Mouse (Mus musculus): ENCODE measurements around the gene Tmsb15b1. TPM values are rescaled to one million over a fixed set of nuclear protein-coding genes. Genes with fewer than 3 reads are reported as not detected.

The Tmsb15b1 gene
- 10.3 TPM for polyA plus RNA-seq (2014; fragmentation: Illumina TruSeq; extraction: RNeasy Lipid Tissue Mini Kit (QIAGEN cat#74804); ENCODE audit: low read depth, low replicate concordance)

GRCm38 (mm10) chrX:136976424-136977084 is at the start of gene Tmsb15b1, which contains the start of gene Tmsb15l:
Tmsb15b1 (minus strand) TSS chrX:136976874.
Tmsb15l (minus strand) TSS chrX:136976869.

GRCm38 (mm10) chrX:136992978-136993547 is 16.4 kb upstream of the Tmsb15b1 start, which contains the start of gene Zcchc18:
Zcchc18 (plus strand) TSS chrX:136993155.

GRCm38 (mm10) chrX:136975397-136975796 is 1.3 kb downstream of the Tmsb15b1 start, which contains the start of gene Tmsb15b2:
Tmsb15b2 (minus strand) TSS chrX:136975497.

GRCm38 (mm10) chrX:136927031-136927430 is 49.6 kb downstream of the Tmsb15b1 start, which contains the start of gene H2bfm:
H2bfm (plus strand) TSS chrX:136927325.

Other genes starting within 250 kb of the Tmsb15b1 start
- 519 TPM for gene Morf4l2, start 233.2 kb downstream of the Tmsb15b1 start, polyA plus RNA-seq (2014; fragmentation: Illumina TruSeq; extraction: RNeasy Lipid Tissue Mini Kit (QIAGEN cat#74804); ENCODE audit: low read depth, low replicate concordance)
- not detected for gene Glra4, start 196.7 kb downstream of the Tmsb15b1 start, polyA plus RNA-seq (2014; fragmentation: Illumina TruSeq; extraction: RNeasy Lipid Tissue Mini Kit (QIAGEN cat#74804); ENCODE audit: low read depth, low replicate concordance)
- 12.1 TPM for gene Plp1, start 154.2 kb downstream of the Tmsb15b1 start, polyA plus RNA-seq (2014; fragmentation: Illumina TruSeq; extraction: RNeasy Lipid Tissue Mini Kit (QIAGEN cat#74804); ENCODE audit: low read depth, low replicate concordance)
- gene Rab9b, start 108.1 kb downstream of the Tmsb15b1 start, polyA plus RNA-seq (2014; fragmentation: Illumina TruSeq; extraction: RNeasy Lipid Tissue Mini Kit (QIAGEN cat#74804); ENCODE audit: low read depth, low replicate concordance), result 0.79 TPM
- not detected for gene H2bfm, start 49.5 kb downstream of the Tmsb15b1 start, polyA plus RNA-seq (2014; fragmentation: Illumina TruSeq; extraction: RNeasy Lipid Tissue Mini Kit (QIAGEN cat#74804); ENCODE audit: low read depth, low replicate concordance)
- 89.5 TPM for gene Tmsb15b2, start 1.4 kb downstream of the Tmsb15b1 start, polyA plus RNA-seq (2014; fragmentation: Illumina TruSeq; extraction: RNeasy Lipid Tissue Mini Kit (QIAGEN cat#74804); ENCODE audit: low read depth, low replicate concordance)
- 13.6 TPM for gene Tmsb15l, start within 50 bp of the Tmsb15b1 start, polyA plus RNA-seq (2014; fragmentation: Illumina TruSeq; extraction: RNeasy Lipid Tissue Mini Kit (QIAGEN cat#74804); ENCODE audit: low read depth, low replicate concordance)
- 3.4 TPM for gene Zcchc18, start 16.3 kb upstream of the Tmsb15b1 start, polyA plus RNA-seq (2014; fragmentation: Illumina TruSeq; extraction: RNeasy Lipid Tissue Mini Kit (QIAGEN cat#74804); ENCODE audit: low read depth, low replicate concordance)
- 9.4 TPM for gene Slc25a53, start 61.4 kb upstream of the Tmsb15b1 start, polyA plus RNA-seq (2014; fragmentation: Illumina TruSeq; extraction: RNeasy Lipid Tissue Mini Kit (QIAGEN cat#74804); ENCODE audit: low read depth, low replicate concordance)
- 27.0 TPM for gene Fam199x, start 72.7 kb upstream of the Tmsb15b1 start, polyA plus RNA-seq (2014; fragmentation: Illumina TruSeq; extraction: RNeasy Lipid Tissue Mini Kit (QIAGEN cat#74804); ENCODE audit: low read depth, low replicate concordance)
- gene Esx1, start 145.2 kb upstream of the Tmsb15b1 start, polyA plus RNA-seq (2014; fragmentation: Illumina TruSeq; extraction: RNeasy Lipid Tissue Mini Kit (QIAGEN cat#74804); ENCODE audit: low read depth, low replicate concordance), result not detected

All from sigmoid colon, adult 10 weeks (tissue).